Mouse (Mus musculus): ENCODE results near the gene Ppp1r15a. TPM values are rescaled to one million over a fixed set of nuclear protein-coding genes. Genes with fewer than 3 reads are reported as not detected.

The Ppp1r15a gene
- total and polyA plus RNA-seq, 2 experiments from 2014 or later, result 17.4 to 18.7 TPM

- ATAC-seq (ENCODE audit: low FRiP score), result no peak
- H3K36me3 ChIP-seq (ENCODE audit: insufficient read depth, low read length), result no peaks in the 10 kb centered on the region
- H3K27ac ChIP-seq (ENCODE audit: low read depth, low read length), result no peak overlapping the region
- H3K9ac ChIP-seq (replicated peaks; ENCODE audit: low read length, poor library complexity, severe bottlenecking), result no peak overlapping the region
- no peaks in the 10 kb centered on the region for H3K27me3 ChIP-seq (ENCODE audit: insufficient read depth, low read length)
- no peak overlapping the region for H3K4me3 ChIP-seq (ENCODE audit: low read depth, low read length)
- 71% methylated on average over 18 of the region's 18 CpGs for WGBS
- TF ChIP-seq CTCF (IDR thresholded peaks at IDR 0.05), result no peak
- peaks cover 8% of the 10 kb centered on the region; the same call in 1 of the 2 replicates for H3K4me1 ChIP-seq (ENCODE audit: insufficient read depth, low read length)
- no peak overlapping the region for H3K4me2 ChIP-seq (ENCODE audit: low read depth, low read length, poor library complexity, severe bottlenecking)
- no peaks in the 10 kb centered on the region for H3K9me3 ChIP-seq (ENCODE audit: low read length)
- no peak for DNase-seq (ENCODE audit: low spot score)
Measured at GRCm38 (mm10) chr7:45522957-45523676, 3.0 kb downstream of the Ppp1r15a start.

DNA sequence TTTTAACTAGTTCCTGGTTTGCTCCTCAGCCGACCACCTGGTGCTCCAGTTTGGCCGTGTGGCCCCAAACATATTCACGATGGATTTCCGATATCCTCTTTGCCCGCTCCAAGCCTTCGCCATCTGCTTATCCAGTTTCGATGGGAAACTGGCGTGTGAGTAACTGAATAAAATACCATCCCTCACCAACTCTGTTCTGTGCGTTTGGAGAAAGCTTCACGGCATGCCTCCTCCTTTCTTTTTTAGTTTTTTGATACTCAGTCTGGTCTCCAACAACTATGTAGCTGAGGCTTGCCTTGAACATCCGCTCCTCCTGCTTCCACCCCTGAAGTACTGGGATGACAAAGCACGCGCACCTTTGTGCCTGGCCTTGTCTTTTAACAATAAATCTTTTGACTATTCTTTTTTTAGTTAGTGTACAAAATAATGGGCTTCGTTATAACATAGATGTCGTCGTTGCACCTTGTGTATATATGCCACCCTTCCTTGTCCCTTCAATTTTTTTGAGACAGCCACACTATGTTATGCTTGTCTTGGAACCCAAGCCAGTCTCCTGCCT is 3.8 kb downstream of the Ppp1r15a start:
- H3K4me3 ChIP-seq (ENCODE audit: low read depth, low read length), result peak overlapping the region; percentile 42
- peak overlapping the region; percentile 72 for H3K27ac ChIP-seq (ENCODE audit: low read depth, low read length)
- no peak for TF ChIP-seq CTCF (IDR thresholded peaks at IDR 0.05)
- DNase-seq (ENCODE audit: low spot score) (no peak), ATAC-seq (ENCODE audit: low FRiP score) (no peak)
- H3K36me3 ChIP-seq (ENCODE audit: insufficient read depth, low read length), result no peaks in the 10 kb centered on the region
- H3K9me3 ChIP-seq (ENCODE audit: low read length), result no peaks in the 10 kb centered on the region
- no peaks in the 10 kb centered on the region for H3K27me3 ChIP-seq (ENCODE audit: insufficient read depth, low read length)
- WGBS, result 52% methylated on average over 16 of the region's 16 CpGs
- peaks cover 8% of the 10 kb centered on the region; the same call in 1 of the 2 replicates for H3K4me1 ChIP-seq (ENCODE audit: insufficient read depth, low read length)
- H3K9ac ChIP-seq (replicated peaks; ENCODE audit: low read length, poor library complexity, severe bottlenecking), result no peak overlapping the region; the same call in 1 of the 2 replicates
- H3K4me2 ChIP-seq (ENCODE audit: low read depth, low read length, poor library complexity, severe bottlenecking), result peak overlapping the region; percentile 48

- ATAC-seq (ENCODE audit: low FRiP score) (peak; percentile 53; the same call in 1 of the 2 replicates), DNase-seq (ENCODE audit: low spot score) (peak; percentile 96)
- Histone ChIP-seq H3K4me1 (ENCODE audit: insufficient read depth, low read length) (peaks cover 8% of the 10 kb centered on the region; the same call in 1 of the 2 replicates), H3K27me3 (ENCODE audit: insufficient read depth, low read length) (no peaks in the 10 kb centered on the region), H3K9ac (replicated peaks; ENCODE audit: low read length, poor library complexity, severe bottlenecking) (no peak overlapping the region; the same call in 1 of the 2 replicates), H3K4me2 (ENCODE audit: low read depth, low read length, poor library complexity, severe bottlenecking) (peak overlapping the region; percentile 48), H3K36me3 (ENCODE audit: insufficient read depth, low read length) (no peaks in the 10 kb centered on the region), H3K9me3 (ENCODE audit: low read length) (no peaks in the 10 kb centered on the region), H3K27ac (ENCODE audit: low read depth, low read length) (peak overlapping the region; percentile 72), H3K4me3 (ENCODE audit: low read depth, low read length) (peak overlapping the region; percentile 42)
- peak; percentile 53 for TF ChIP-seq CTCF (IDR thresholded peaks at IDR 0.05)
- 1% methylated on average over 28 of the region's 28 CpGs for WGBS
Measured at GRCm38 (mm10) chr7:45521728-45522184, 4.3 kb downstream of the Ppp1r15a start.

DNA sequence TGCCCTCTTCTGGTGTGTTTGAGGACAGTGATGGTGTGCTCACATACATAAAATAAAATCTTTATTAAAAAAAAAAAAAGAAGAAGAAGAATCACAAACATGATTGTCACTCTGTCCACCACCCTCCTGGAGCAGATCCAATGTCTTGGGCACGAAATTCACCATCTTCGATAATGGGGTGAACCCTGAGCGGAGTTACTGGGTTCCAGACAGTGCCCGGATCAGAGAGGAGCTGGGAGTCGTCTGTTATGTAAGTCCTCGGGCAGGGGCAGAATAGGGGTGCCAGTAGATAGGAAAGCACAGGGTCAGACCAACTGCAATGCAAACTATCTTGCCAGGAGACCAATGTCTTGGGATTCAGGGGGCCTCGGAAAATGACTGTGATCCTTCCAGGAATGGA is 5.5 kb downstream of the Ppp1r15a start:
- ATAC-seq (ENCODE audit: low FRiP score), result no peak
- Histone ChIP-seq H3K27me3 (ENCODE audit: insufficient read depth, low read length) (no peaks in the 10 kb centered on the region), H3K27ac (ENCODE audit: low read depth, low read length) (no peak overlapping the region), H3K36me3 (ENCODE audit: insufficient read depth, low read length) (no peaks in the 10 kb centered on the region), H3K4me3 (ENCODE audit: low read depth, low read length) (no peak overlapping the region), H3K4me1 (ENCODE audit: insufficient read depth, low read length) (peaks cover 8% of the 10 kb centered on the region; the same call in 1 of the 2 replicates), H3K9me3 (ENCODE audit: low read length) (no peaks in the 10 kb centered on the region), H3K4me2 (ENCODE audit: low read depth, low read length, poor library complexity, severe bottlenecking) (no peak overlapping the region), H3K9ac (replicated peaks; ENCODE audit: low read length, poor library complexity, severe bottlenecking) (no peak overlapping the region)
- no peak for DNase-seq (ENCODE audit: low spot score)
- TF ChIP-seq CTCF (IDR thresholded peaks at IDR 0.05), result no peak
- 93% methylated on average over 7 of the region's 7 CpGs for WGBS

GRCm38 (mm10) chr7:45519345-45520120 is 6.5 kb downstream of the Ppp1r15a start:
- no peaks in the 10 kb centered on the region for H3K27me3 ChIP-seq (ENCODE audit: insufficient read depth, low read length)
- H3K9me3 ChIP-seq (ENCODE audit: low read length), result no peaks in the 10 kb centered on the region
- 0 out of 2 replicates have a peak, but pooled peaks cover 1% of the 10 kb centered on the region for H3K4me1 ChIP-seq (ENCODE audit: insufficient read depth, low read length)
- no peak overlapping the region for H3K27ac ChIP-seq (ENCODE audit: low read depth, low read length)
- DNase-seq (ENCODE audit: low spot score), result no peak
- H3K4me3 ChIP-seq (ENCODE audit: low read depth, low read length), result no peak overlapping the region
- H3K4me2 ChIP-seq (ENCODE audit: low read depth, low read length, poor library complexity, severe bottlenecking), result no peak overlapping the region
- TF ChIP-seq CTCF (IDR thresholded peaks at IDR 0.05), result no peak
- no peaks in the 10 kb centered on the region for H3K36me3 ChIP-seq (ENCODE audit: insufficient read depth, low read length)
- 78% methylated on average over 8 of the region's 8 CpGs for WGBS
- ATAC-seq (ENCODE audit: low FRiP score), result no peak
- H3K9ac ChIP-seq (replicated peaks; ENCODE audit: low read length, poor library complexity, severe bottlenecking), result no peak overlapping the region
